Mouse (Mus musculus): ENCODE measurements at regions not wholly inside any gene's neighbourhood (a gene's known extent, or its start where the extent isn't known, plus 50 kb on each side); places are given as distances from the start of the nearest gene placed in this dataset.

GRCm38 (mm10) chr10:97250167-97250566 lies 229.2 kb upstream of the Dcn start:
- DNase-seq, result no peak

GRCm38 (mm10) chr10:97265959-97266517 lies 213.4 kb upstream of the Dcn start:
- no peak for DNase-seq

GRCm38 (mm10) chr10:97282416-97282815 lies 197.0 kb upstream of the Dcn start:
- no peak for DNase-seq

- no peak for DNase-seq
Measured at GRCm38 (mm10) chr10:97282841-97283496, 196.4 kb upstream of the Dcn start.

- no peak for DNase-seq
Measured at GRCm38 (mm10) chr10:97304791-97305355, 174.5 kb upstream of the Dcn start.

- DNase-seq, result no peak
Measured at GRCm38 (mm10) chr10:97309580-97309979, 169.8 kb upstream of the Dcn start.

- peak in 1 of 2 experiments; percentile 6 for DNase-seq
Measured at GRCm38 (mm10) chr10:97312509-97312908, 166.9 kb upstream of the Dcn start.

- peak; percentile 89 to 90 for DNase-seq
Measured at GRCm38 (mm10) chr10:97312978-97313377, 166.4 kb upstream of the Dcn start.

GRCm38 (mm10) chr10:97313407-97313901 lies 166.0 kb upstream of the Dcn start:
- DNase-seq, result peak; percentile 86 to 88

- no peak for DNase-seq
Measured at GRCm38 (mm10) chr10:97332639-97333038, 146.8 kb upstream of the Dcn start.

- DNase-seq, result no peak
Measured at GRCm38 (mm10) chr10:97334044-97334443, 145.4 kb upstream of the Dcn start.

GRCm38 (mm10) chr10:97334606-97335150 lies 144.7 kb upstream of the Dcn start:
- no peak for DNase-seq

GRCm38 (mm10) chr10:97338033-97338692 lies 141.2 kb upstream of the Dcn start:
- DNase-seq, result no peak

- DNase-seq, result no peak
Measured at GRCm38 (mm10) chr10:97339866-97340706, 139.3 kb upstream of the Dcn start.

GRCm38 (mm10) chr10:97345347-97345746 lies 134.1 kb upstream of the Dcn start:
- peak; percentile 56 to 65 for DNase-seq

GRCm38 (mm10) chr10:97346949-97347348 lies 132.5 kb upstream of the Dcn start:
- DNase-seq, result no peak

GRCm38 (mm10) chr10:97368625-97369024 lies 110.8 kb upstream of the Dcn start:
- DNase-seq, result no peak

GRCm38 (mm10) chr10:97375824-97376223 lies 103.6 kb upstream of the Dcn start:
- DNase-seq, result peak; percentile 9 to 45

GRCm38 (mm10) chr10:97376376-97376775 lies 103.0 kb upstream of the Dcn start:
- DNase-seq, result no peak

- DNase-seq, result no peak
Measured at GRCm38 (mm10) chr10:97381586-97381985, 97.8 kb upstream of the Dcn start.

- DNase-seq, result no peak
Measured at GRCm38 (mm10) chr10:97383881-97384280, 95.5 kb upstream of the Dcn start.
